Mouse (Mus musculus): Measurements from ENCODE around the gene Phf20. TPM values are rescaled to one million over a fixed set of nuclear protein-coding genes. Genes with fewer than 3 reads are reported as not detected.

The Phf20 gene
- total RNA-seq, 1 experiment: 44.1 TPM

DNA sequence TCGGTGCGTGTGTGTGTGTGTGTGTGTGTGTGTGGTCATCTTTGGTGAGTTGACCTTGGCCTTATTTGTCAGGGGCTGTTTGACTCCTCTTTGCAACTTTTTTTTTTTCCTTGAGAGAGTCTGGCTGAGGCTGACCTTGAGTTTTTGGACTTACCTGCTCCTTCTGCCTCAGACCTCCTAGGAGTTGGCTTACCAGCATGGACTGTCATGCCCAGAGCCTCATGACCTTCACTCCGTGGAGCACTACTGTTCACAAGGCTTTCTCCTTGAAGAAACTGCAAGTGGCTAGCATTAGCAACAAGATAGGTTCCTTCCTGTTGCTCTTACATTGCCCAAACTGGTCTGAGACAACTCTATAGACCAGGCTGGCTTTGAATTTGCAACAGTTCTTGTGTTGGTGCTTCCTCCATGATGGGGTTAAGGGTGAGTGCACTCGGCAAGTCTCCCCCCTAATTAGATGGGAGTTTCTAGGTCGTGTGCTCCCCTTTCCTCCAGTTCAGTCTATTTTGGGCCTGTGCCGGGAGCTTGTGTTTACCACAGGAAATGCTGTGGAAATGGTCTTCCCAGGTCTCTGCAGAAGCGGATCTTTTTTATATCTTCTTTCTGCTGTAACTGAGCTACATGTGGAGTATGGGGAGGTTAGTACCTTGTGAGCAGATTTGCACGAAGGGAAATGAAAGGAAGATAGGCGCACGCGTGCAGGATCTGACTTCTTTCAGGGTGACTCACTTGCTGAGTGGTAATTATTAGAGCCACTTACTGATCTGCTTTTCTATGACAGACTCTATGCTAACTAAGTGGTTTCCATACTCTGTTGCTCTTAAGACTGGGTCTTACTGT is 61.9 kb downstream of the Phf20 start:
- H3K36me3 ChIP-seq (ENCODE audit: control insufficient read depth, insufficient read depth, low read length, poor library complexity, severe bottlenecking): peaks cover 3% of the 10 kb centered on the region; the same call in 1 of the 2 replicates
- H3K4me1 ChIP-seq (ENCODE audit: control insufficient read depth in 2 of 2, insufficient read depth in 2 of 2, low read length in 2 of 2, poor library complexity in 1 of 2): peaks cover 3 to 6% of the 10 kb centered on the region in 2 experiments; a peak in 2 of 4 replicates
- H3K9me3 ChIP-seq (ENCODE audit: control insufficient read depth, insufficient read depth, low read depth, low read length): no peaks in the 10 kb centered on the region
- TF ChIP-seq ZNF384 (IDR thresholded peaks at IDR 0.05; ENCODE audit: low read depth, low read length) (no peak), CHD2 (IDR thresholded peaks at IDR 0.05; ENCODE audit: low read depth, low read length) (no peak), ZC3H11A (IDR thresholded peaks at IDR 0.05; ENCODE audit: borderline replicate concordance, low read depth, low read length) (no peak)
- H3K4me3 ChIP-seq (ENCODE audit: insufficient read depth in 1 of 2, low read depth in 1 of 2, low read length in 2 of 2, poor library complexity in 1 of 2, severe bottlenecking in 1 of 2): no peak overlapping the region
- H3K27ac ChIP-seq (ENCODE audit: insufficient read depth, low read depth, low read length, poor library complexity, severe bottlenecking): no peak overlapping the region
- no peak overlapping the region for H3K9ac ChIP-seq (ENCODE audit: insufficient read depth, low read depth, low read length, poor library complexity, severe bottlenecking)
- in situ Hi-C loops (cut with MboI; ENCODE audit: low sequenced_read_pairs in 2 of 2, unreplicated experiment in 2 of 2): no loop called here
- DNase-seq (ENCODE audit: low read depth, low spot score): no peak

DNA sequence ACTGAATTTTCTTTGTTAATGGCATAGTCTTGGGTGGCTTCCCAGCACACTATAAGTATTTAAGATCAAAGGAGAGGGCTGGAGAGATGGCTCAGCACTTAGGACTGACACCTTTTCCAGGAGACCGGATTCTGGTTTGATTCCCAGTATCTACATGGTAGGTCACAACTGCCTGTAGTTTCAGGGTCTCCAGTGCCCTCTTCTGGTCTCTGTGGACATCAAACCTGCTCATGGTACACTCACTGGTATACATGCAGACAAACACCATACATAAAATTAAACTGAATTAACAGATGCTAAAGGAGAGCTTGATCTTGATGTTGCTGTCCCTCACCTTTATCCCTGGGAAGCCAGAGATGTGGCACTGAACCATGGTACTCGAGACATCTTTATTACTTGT is 64.7 kb downstream of the Phf20 start:
- in situ Hi-C loops (cut with MboI; ENCODE audit: low sequenced_read_pairs in 2 of 2, unreplicated experiment in 2 of 2): no loop called here
- H3K27ac ChIP-seq (ENCODE audit: insufficient read depth, low read depth, low read length, poor library complexity, severe bottlenecking): no peak overlapping the region
- TF ChIP-seq ZC3H11A (IDR thresholded peaks at IDR 0.05; ENCODE audit: borderline replicate concordance, low read depth, low read length) (no peak), MAFK (IDR thresholded peaks at IDR 0.05; ENCODE audit: insufficient read depth, low read depth, low read length) (no peak), HCFC1 (IDR thresholded peaks at IDR 0.05; ENCODE audit: borderline replicate concordance, insufficient read depth, low read length) (no peak), CHD2 (IDR thresholded peaks at IDR 0.05; ENCODE audit: low read depth, low read length) (no peak), ZNF384 (IDR thresholded peaks at IDR 0.05; ENCODE audit: low read depth, low read length) (no peak)
- no peak for DNase-seq (ENCODE audit: low read depth, low spot score)
- H3K4me1 ChIP-seq (ENCODE audit: control insufficient read depth in 2 of 2, insufficient read depth in 2 of 2, low read length in 2 of 2, poor library complexity in 1 of 2): peaks cover 3 to 6% of the 10 kb centered on the region in 2 experiments; a peak in 2 of 4 replicates
- peaks cover 2% of the 10 kb centered on the region; the same call in 1 of the 2 replicates for H3K36me3 ChIP-seq (ENCODE audit: control insufficient read depth, insufficient read depth, low read length, poor library complexity, severe bottlenecking)
- H3K9me3 ChIP-seq (ENCODE audit: control insufficient read depth, insufficient read depth, low read depth, low read length): no peaks in the 10 kb centered on the region
- H3K9ac ChIP-seq (ENCODE audit: insufficient read depth, low read depth, low read length, poor library complexity, severe bottlenecking): no peak overlapping the region
- no peak overlapping the region for H3K4me3 ChIP-seq (ENCODE audit: insufficient read depth in 1 of 2, low read depth in 1 of 2, low read length in 2 of 2, poor library complexity in 1 of 2, severe bottlenecking in 1 of 2)

- H3K36me3 ChIP-seq (ENCODE audit: control insufficient read depth, insufficient read depth, low read length, poor library complexity, severe bottlenecking): peaks cover 9% of the 10 kb centered on the region
- peaks cover 0 to under 1% of the 10 kb centered on the region in 2 experiments; a peak in 1 of 4 replicates for H3K4me1 ChIP-seq (ENCODE audit: control insufficient read depth in 2 of 2, insufficient read depth in 2 of 2, low read length in 2 of 2, poor library complexity in 1 of 2)
- H3K9ac ChIP-seq (ENCODE audit: insufficient read depth, low read depth, low read length, poor library complexity, severe bottlenecking): no peak overlapping the region
- no peak overlapping the region for H3K4me3 ChIP-seq (ENCODE audit: insufficient read depth in 1 of 2, low read depth in 1 of 2, low read length in 2 of 2, poor library complexity in 1 of 2, severe bottlenecking in 1 of 2)
- in situ Hi-C loops (cut with MboI; ENCODE audit: low sequenced_read_pairs in 2 of 2, unreplicated experiment in 2 of 2): no loop called here
- DNase-seq (ENCODE audit: low read depth, low spot score): no peak
- TF ChIP-seq CHD2 (IDR thresholded peaks at IDR 0.05; ENCODE audit: low read depth, low read length): no peak
- TF ChIP-seq ZC3H11A (IDR thresholded peaks at IDR 0.05; ENCODE audit: borderline replicate concordance, low read depth, low read length): no peak
- TF ChIP-seq MAFK (IDR thresholded peaks at IDR 0.05; ENCODE audit: insufficient read depth, low read depth, low read length): no peak
- TF ChIP-seq ZNF384 (IDR thresholded peaks at IDR 0.05; ENCODE audit: low read depth, low read length): no peak
- TF ChIP-seq HCFC1 (IDR thresholded peaks at IDR 0.05; ENCODE audit: borderline replicate concordance, insufficient read depth, low read length): no peak
- H3K27ac ChIP-seq (ENCODE audit: insufficient read depth, low read depth, low read length, poor library complexity, severe bottlenecking): no peak overlapping the region
- H3K9me3 ChIP-seq (ENCODE audit: control insufficient read depth, insufficient read depth, low read depth, low read length): no peaks in the 10 kb centered on the region
Observed at GRCm38 (mm10) chr2:156263204-156263893, 67.1 kb downstream of the Phf20 start.

GRCm38 (mm10) chr2:156267636-156268035 is 71.4 kb downstream of the Phf20 start:
- Histone ChIP-seq H3K9ac (ENCODE audit: insufficient read depth, low read depth, low read length, poor library complexity, severe bottlenecking) (no peak overlapping the region), H3K36me3 (ENCODE audit: control insufficient read depth, insufficient read depth, low read length, poor library complexity, severe bottlenecking) (peaks cover 9% of the 10 kb centered on the region), H3K4me3 (ENCODE audit: insufficient read depth in 1 of 2, low read depth in 1 of 2, low read length in 2 of 2, poor library complexity in 1 of 2, severe bottlenecking in 1 of 2) (no peak overlapping the region), H3K27ac (ENCODE audit: insufficient read depth, low read depth, low read length, poor library complexity, severe bottlenecking) (no peak overlapping the region), H3K9me3 (ENCODE audit: control insufficient read depth, insufficient read depth, low read depth, low read length) (no peaks in the 10 kb centered on the region), H3K4me1 (ENCODE audit: control insufficient read depth in 2 of 2, insufficient read depth in 2 of 2, low read length in 2 of 2, poor library complexity in 1 of 2) (peaks cover 0 to 3% of the 10 kb centered on the region in 2 experiments; a peak in 1 of 4 replicates)
- in situ Hi-C loops (cut with MboI; ENCODE audit: low sequenced_read_pairs in 2 of 2, unreplicated experiment in 2 of 2): no loop called here
- no peak for DNase-seq (ENCODE audit: low read depth, low spot score)
- TF ChIP-seq ZNF384 (IDR thresholded peaks at IDR 0.05; ENCODE audit: low read depth, low read length): no peak
- TF ChIP-seq CHD2 (IDR thresholded peaks at IDR 0.05; ENCODE audit: low read depth, low read length): no peak
- no peak for TF ChIP-seq MAFK (IDR thresholded peaks at IDR 0.05; ENCODE audit: insufficient read depth, low read depth, low read length)
- no peak for TF ChIP-seq HCFC1 (IDR thresholded peaks at IDR 0.05; ENCODE audit: borderline replicate concordance, insufficient read depth, low read length)
- TF ChIP-seq ZC3H11A (IDR thresholded peaks at IDR 0.05; ENCODE audit: borderline replicate concordance, low read depth, low read length): no peak

Measured in ES-E14 (cell line).